Mouse (Mus musculus) hindbrain, embryonic 10.5 days (tissue): ENCODE measurements around the gene Akap6. TPM values are rescaled to one million over a fixed set of nuclear protein-coding genes. Genes with fewer than 3 reads are reported as not detected.

Source experiments
- DNase-seq: peaks from one replicate; pipeline ENCODE4 v3.0.0-alpha.2; 2017; ENCODE audit warnings: low spot score
- H3K27ac ChIP-seq: fragments of 300-500 bp; sonication (generic); 2 replicates; pipeline ENCODE4 v1.5.1; 2016; ENCODE audit warnings: mild to moderate bottlenecking, moderate library complexity
- H3K27me3 ChIP-seq: fragments of 300-500 bp; sonication (generic); 2 replicates; pipeline ENCODE4 v1.6.1; 2016; ENCODE audit warnings: mild to moderate bottlenecking; ENCODE audit not compliant: poor library complexity, insufficient read depth, severe bottlenecking
- H3K36me3 ChIP-seq: fragments of 300-500 bp; sonication (generic); 2 replicates; pipeline ENCODE4 v1.6.1; 2016; ENCODE audit warnings: mild to moderate bottlenecking, moderate library complexity
- H3K4me1 ChIP-seq: fragments of 300-500 bp; sonication (generic); replicated peaks from 2 replicates; pipeline ENCODE4 v1.6.1; 2016; ENCODE audit warnings: mild to moderate bottlenecking
- H3K4me3 ChIP-seq: fragments of 300-500 bp; sonication (generic); 2 replicates; pipeline ENCODE4 v1.5.1; 2016; ENCODE audit warnings: mild to moderate bottlenecking, moderate library complexity
- H3K9me3 ChIP-seq: fragments of 300-500 bp; sonication (generic); 2 replicates; pipeline ENCODE4 v1.6.1; 2016; ENCODE audit warnings: mild to moderate bottlenecking, moderate library complexity
- WGBS: fragments of 180-500 bp; shearing (Covaris S2); methylation state at CpG from one replicate; pipeline ENCODE4 v1.1.7; 2016; 5-methylcytosine and 5-hydroxymethylcytosine counted together
- polyA plus RNA-seq: library from polyadenylated mRNA; unstranded; fragments of >200 nt; fragmentation: Nextera tagmentation; extraction: Ambion mirVana; gene quantifications from 2 replicates; pipeline ENCODE4 v1.2.1, GENCODE M21; 2016

The Akap6 gene
- 11.2 and 18.7 TPM in 2 replicates for polyA plus RNA-seq

DNA sequence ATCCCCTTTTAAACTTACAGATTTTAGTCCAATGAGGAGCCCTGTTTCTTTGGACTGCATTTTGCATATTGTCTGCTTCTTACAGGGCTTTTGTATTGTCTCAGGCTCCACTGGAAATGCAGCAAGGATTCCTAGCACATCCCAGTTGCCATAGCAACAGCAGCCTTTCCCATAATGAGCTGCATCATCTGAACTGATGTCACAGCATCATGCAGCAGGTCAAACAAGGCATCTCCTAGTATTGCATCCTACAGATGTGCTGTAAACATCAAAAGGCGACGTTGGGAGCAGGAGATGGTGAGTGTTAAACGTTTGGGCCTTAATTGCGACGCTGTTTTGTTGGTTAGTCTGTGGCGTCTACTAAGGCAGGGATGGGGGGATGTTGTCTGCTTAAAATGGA is at the start of gene Akap6:
TSS of gene Akap6 (plus strand) at position 238 of the 400 bp plus-strand sequence.
- 22% methylated on average over 6 of the region's 6 CpGs for WGBS
- Histone ChIP-seq H3K9me3 (no peaks in the 10 kb centered on the region), H3K4me3 (peak within 1 kb of the TSS; percentile 57), H3K36me3 (no peaks in the 10 kb centered on the region), H3K27ac (peak within 1 kb of the TSS; percentile 89), H3K4me1 (peaks cover 52% of the 10 kb centered on the region), H3K27me3 (no peaks in the 10 kb centered on the region)
- DNase-seq = peak; percentile 78

DNA sequence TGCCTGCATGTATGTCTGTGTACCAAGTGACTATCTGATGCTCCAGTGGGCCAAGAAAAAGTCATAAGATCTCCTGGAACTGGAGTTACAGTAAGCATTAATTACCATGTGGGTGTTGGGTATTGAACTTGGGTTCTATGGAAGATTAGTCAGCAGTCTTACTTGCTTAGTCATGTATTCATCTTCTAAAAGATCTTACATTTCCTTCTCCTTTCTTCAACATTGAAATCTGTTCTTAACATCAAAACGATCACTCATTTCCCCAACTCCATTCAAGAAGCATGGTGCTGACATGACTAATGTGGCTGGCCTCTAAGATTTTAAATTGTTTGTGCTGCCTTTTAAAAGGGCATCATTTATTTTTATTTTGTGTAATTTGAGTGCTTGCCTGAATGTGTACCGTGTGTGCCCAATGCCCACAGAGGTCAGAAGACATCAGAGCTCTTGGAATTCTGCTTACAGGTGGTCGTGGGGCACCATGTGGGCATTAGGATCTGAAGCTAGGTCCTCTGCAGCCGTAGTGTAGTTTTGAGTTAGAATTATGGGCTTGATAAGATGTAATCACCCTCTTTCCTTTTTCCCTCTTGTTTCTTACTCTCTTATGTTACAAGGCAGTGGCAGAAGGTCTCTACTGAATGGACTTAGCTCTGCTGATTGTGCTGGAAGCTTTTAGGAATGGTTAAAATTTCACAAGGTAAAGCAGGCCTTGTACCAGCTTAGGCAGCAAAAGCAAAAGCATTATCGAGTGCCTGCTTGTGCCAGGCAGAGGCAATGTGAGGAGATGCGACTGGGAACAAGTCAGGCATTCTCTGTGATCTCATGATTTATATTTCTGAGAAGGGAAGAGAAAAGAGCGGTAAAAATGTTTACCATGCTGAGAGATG is 36.0 kb upstream of the Akap6 start:
- 88% methylated on average over 7 of the region's 7 CpGs for WGBS
- Histone ChIP-seq H3K4me1 (no peaks in the 10 kb centered on the region), H3K4me3 (no peak overlapping the region), H3K27me3 (no peaks in the 10 kb centered on the region), H3K27ac (no peak overlapping the region), H3K9me3 (no peaks in the 10 kb centered on the region), H3K36me3 (no peaks in the 10 kb centered on the region)
- DNase-seq = no peak

- Histone ChIP-seq H3K27me3 (no peaks in the 10 kb centered on the region), H3K27ac (no peak overlapping the region), H3K4me3 (no peak overlapping the region), H3K36me3 (no peaks in the 10 kb centered on the region), H3K9me3 (no peaks in the 10 kb centered on the region), H3K4me1 (no peaks in the 10 kb centered on the region)
- DNase-seq = no peak
- 88% methylated on average over 5 of the region's 5 CpGs for WGBS
Measured at GRCm38 (mm10) chr12:52664944-52665343, 34.2 kb upstream of the Akap6 start.

- peak; percentile 83 for DNase-seq
- H3K27ac ChIP-seq = peak overlapping the region; percentile 86
- no peaks in the 10 kb centered on the region for H3K9me3 ChIP-seq
- WGBS = 1% methylated on average over 7 of the region's 7 CpGs
- H3K4me1 ChIP-seq = peaks cover 30% of the 10 kb centered on the region
- H3K27me3 ChIP-seq = no peaks in the 10 kb centered on the region
- no peaks in the 10 kb centered on the region for H3K36me3 ChIP-seq
- 0 out of 2 replicates have a peak overlapping the region, but pooled peaks have one; percentile 21 for H3K4me3 ChIP-seq
Measured at GRCm38 (mm10) chr12:52671436-52671835, 27.7 kb upstream of the Akap6 start.

- H3K36me3 ChIP-seq = no peaks in the 10 kb centered on the region
- no peak for DNase-seq
- H3K27me3 ChIP-seq = no peaks in the 10 kb centered on the region
- H3K9me3 ChIP-seq = no peaks in the 10 kb centered on the region
- 39% methylated on average over 6 of the region's 6 CpGs for WGBS
- peak overlapping the region; percentile 86 for H3K27ac ChIP-seq
- H3K4me3 ChIP-seq = 0 out of 2 replicates have a peak overlapping the region, but pooled peaks have one; percentile 21
- peaks cover 30% of the 10 kb centered on the region for H3K4me1 ChIP-seq
Measured at GRCm38 (mm10) chr12:52671943-52672342, 27.2 kb upstream of the Akap6 start.

DNA sequence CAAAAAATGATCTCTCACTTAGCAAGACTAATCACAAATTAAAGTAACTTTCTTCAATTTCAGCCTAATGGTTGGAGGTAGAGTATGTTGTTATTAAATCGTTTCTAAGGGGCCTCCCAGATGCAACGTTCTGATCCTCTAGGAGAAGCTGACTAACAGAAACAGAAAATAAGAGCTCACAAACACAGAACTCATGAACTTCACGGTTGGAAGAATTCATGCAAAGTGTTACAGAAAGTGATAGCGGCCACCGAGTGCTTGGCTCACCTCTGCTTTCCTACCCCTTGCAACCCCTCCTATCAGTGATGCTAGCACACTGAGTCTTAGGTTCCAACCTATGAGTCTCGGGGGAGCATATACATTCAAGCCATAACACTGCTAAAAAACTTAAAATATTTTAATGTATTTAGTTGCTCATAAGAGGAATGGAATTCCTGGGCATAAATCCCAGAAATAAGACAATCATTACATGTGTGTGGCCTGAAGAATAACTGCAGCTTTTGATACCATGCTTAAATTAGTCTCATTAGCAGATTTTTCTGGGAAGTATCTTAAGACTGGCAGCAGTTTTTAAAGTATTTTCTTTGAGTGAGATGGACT is 25.7 kb upstream of the Akap6 start:
- Histone ChIP-seq H3K27ac (no peak overlapping the region), H3K4me3 (no peak overlapping the region), H3K27me3 (no peaks in the 10 kb centered on the region), H3K4me1 (peaks cover 30% of the 10 kb centered on the region), H3K36me3 (no peaks in the 10 kb centered on the region), H3K9me3 (no peaks in the 10 kb centered on the region)
- 82% methylated on average over 6 of the region's 6 CpGs for WGBS
- DNase-seq = no peak

DNA sequence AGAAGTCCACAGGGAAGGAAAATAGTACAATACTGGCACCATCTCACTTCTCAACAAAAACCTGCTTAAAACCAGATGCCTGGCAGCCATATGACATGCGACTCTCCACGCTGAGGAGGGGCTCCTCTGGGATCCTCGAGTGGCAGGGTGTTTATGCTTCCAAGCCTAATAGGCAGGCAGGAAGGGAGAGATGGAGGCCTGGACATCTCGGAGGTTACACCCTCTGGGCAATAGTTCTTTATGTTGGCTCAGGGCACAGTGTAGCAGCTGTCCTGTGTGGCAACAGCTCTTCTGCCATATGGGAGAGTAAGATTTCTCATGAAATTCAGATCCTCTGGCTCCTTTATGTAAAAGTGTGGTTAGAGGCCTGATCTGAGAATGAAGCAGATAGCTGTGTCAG is 24.2 kb upstream of the Akap6 start:
- peaks cover 30% of the 10 kb centered on the region for H3K4me1 ChIP-seq
- H3K36me3 ChIP-seq = no peaks in the 10 kb centered on the region
- H3K27ac ChIP-seq = peak overlapping the region; percentile 30
- no peak overlapping the region for H3K4me3 ChIP-seq
- H3K9me3 ChIP-seq = no peaks in the 10 kb centered on the region
- WGBS = 46% methylated on average over 4 of the region's 4 CpGs
- peak; percentile 25 for DNase-seq
- H3K27me3 ChIP-seq = no peaks in the 10 kb centered on the region

DNA sequence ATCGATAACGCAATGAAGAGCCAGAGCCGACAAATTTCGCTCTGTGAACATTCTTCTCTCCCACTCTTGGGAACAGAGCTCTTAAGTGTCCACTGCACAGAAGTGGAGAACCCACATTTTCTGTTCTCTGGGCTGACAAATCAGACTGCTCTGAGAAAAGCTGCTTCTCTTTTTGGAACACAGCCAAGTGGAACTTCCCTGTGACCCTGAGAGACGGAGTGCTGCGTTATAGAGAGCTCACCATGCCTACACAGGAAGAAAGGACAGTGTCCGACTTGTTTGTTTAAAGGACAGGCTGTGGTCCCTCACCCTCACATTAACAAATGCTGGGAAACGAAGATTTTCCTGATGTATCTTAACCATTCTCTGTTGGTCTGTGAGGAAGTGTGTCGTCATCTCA is 11.8 kb upstream of the Akap6 start:
- DNase-seq = no peak

DNA sequence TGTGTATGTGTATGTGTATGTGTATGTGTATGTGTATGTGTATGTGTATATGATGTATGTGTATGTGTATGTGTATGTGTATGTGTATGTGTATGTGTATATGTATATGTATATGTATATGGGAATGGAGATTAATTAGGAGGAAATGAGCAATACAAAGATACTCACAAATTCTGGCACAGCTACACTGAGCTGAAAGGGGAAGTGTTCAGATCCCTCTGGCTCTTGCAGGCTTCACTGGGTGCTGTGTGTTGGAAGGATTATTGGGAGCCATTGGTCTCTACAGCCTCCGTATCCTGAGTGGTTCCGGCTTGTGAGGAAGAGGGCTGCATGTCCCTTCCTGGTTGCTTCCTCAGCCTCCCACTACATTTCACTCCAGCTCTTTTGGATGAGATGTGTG is 10.5 kb upstream of the Akap6 start:
- 98% methylated on average over 2 of the region's 2 CpGs for WGBS
- no peaks in the 10 kb centered on the region for H3K27me3 ChIP-seq

More for the DNA sequence above, 11.8 kb upstream of the Akap6 start:
- Histone ChIP-seq H3K27me3 (no peaks in the 10 kb centered on the region), H3K27ac (no peak overlapping the region), H3K36me3 (no peaks in the 10 kb centered on the region), H3K4me3 (no peak overlapping the region), H3K9me3 (no peaks in the 10 kb centered on the region), H3K4me1 (0 out of 2 replicates have a peak, but pooled peaks cover 3% of the 10 kb centered on the region)
- 74% methylated on average over 9 of the region's 9 CpGs for WGBS

GRCm38 (mm10) chr12:52691552-52691951 is 7.6 kb upstream of the Akap6 start:
- Histone ChIP-seq H3K36me3 (no peaks in the 10 kb centered on the region), H3K4me3 (no peak overlapping the region), H3K27me3 (no peaks in the 10 kb centered on the region), H3K9me3 (no peaks in the 10 kb centered on the region), H3K27ac (no peak overlapping the region), H3K4me1 (0 out of 2 replicates have a peak, but pooled peaks cover 3% of the 10 kb centered on the region)
- WGBS = 90% methylated on average over 1 of the region's 1 CpGs
- DNase-seq = no peak

More for the DNA sequence above, 10.5 kb upstream of the Akap6 start:
- no peak for DNase-seq
- Histone ChIP-seq H3K9me3 (no peaks in the 10 kb centered on the region), H3K36me3 (no peaks in the 10 kb centered on the region), H3K4me1 (0 out of 2 replicates have a peak, but pooled peaks cover 3% of the 10 kb centered on the region), H3K27ac (no peak overlapping the region), H3K4me3 (no peak overlapping the region)

- DNase-seq = no peak
- Histone ChIP-seq H3K4me1 (peaks cover 5% of the 10 kb centered on the region), H3K27me3 (no peaks in the 10 kb centered on the region), H3K27ac (no peak overlapping the region), H3K4me3 (no peak overlapping the region), H3K36me3 (no peaks in the 10 kb centered on the region), H3K9me3 (no peaks in the 10 kb centered on the region)
- WGBS = 64% methylated on average over 10 of the region's 10 CpGs
Measured at GRCm38 (mm10) chr12:52692290-52692974, 6.8 kb upstream of the Akap6 start.

DNA sequence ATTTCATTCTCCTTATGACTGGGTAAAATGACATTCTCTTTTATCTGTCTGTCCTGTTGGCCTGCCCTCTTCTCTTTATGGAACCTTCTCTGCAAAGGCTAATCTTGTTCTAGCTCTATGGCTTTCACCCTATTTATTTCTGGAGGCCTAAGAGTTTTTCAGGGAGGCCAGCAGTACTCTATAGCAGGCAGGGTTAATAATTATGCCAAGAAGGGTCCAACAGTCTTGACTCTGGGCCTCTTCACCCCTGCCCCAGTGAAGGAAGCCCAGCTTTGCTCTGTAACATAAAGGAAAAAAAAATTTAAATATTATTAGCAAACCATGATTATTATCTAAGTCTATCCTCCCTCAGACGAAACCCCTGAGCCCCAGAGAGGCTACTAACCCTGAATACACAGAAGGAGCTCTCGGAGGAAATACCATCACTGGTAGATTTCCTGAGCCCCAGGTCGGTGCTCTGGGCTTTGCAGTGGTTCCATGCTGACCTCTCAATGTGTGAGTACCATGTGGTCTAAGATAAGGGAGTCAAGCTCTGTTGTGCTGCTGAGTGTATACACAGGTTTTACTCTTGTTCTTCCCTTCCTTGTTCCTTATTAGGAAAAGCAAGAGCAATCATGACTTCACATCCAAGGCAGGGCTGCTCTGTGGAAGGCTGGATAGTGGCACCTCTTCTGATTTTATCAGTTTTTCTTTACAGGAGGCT is 1.6 kb upstream of the Akap6 start:
- Histone ChIP-seq H3K36me3 (no peaks in the 10 kb centered on the region), H3K4me3 (no peak overlapping the region), H3K9me3 (no peaks in the 10 kb centered on the region), H3K4me1 (peaks cover 49% of the 10 kb centered on the region), H3K27ac (peak overlapping the region; percentile 89), H3K27me3 (no peaks in the 10 kb centered on the region)
- WGBS = 66% methylated on average over 3 of the region's 3 CpGs
- DNase-seq = no peak
